Mouse (Mus musculus) cerebellum, postnatal 14 days (tissue): ENCODE results near the gene Hhipl1.

Experiments used
- DNase-seq, 2 experiments: peaks; one replicate each; pipeline ENCODE4 v3.0.0; 2021; ENCODE audit warnings: mixed read lengths in 2 of 2

The Hhipl1 gene

GRCm38 (mm10) chr12:108315818-108316217, 9.7 kb downstream of the Hhipl1 start:
- DNase-seq, result no peak

DNA sequence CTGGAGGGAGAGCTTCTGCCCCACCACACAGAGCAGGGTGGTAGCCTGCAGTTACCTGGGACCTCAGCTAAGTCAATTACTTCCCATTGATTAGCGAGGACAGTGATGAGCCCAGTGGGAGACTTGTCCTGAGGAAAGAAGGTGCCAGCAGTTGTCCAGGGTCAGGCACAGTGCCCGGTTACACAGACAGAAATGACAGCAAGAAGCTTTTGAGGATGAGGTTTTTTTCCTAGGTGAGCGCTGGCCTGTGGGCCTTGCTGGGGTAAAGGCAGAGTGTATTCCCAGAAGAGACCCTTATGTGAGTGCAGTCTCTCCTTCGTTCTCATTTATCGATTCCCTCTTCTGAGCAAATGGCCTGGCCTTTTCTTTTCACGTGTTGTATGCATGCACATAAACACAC, 10.6 kb downstream of the Hhipl1 start:
- no peak for DNase-seq

DNA sequence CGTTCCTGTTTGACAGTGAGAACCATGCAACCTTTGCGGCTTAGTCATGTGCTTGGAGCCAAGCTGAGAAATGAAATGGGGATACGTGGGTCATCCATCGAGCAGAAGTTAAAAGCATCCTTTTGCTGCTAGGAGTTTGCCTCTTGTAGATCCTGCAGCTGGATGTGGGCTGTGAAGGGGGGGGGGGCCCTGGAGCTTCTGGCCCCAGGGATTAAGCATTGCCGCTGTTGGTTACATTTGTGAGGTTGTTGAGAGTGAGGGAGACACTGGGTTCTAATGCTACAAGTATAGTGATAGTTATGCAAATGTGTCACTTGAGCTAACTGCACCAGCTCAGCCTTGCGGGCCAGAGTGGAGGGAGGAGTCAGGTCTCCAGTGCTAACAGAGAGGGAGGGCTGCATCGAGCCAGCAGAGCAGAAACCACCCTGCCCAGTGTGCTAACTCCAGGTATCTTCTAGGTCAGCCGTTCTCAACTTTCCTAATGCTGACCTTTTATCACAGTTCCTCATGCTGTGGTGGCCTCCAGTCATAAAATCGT, 11.2 kb downstream of the Hhipl1 start:
- DNase-seq, result no peak

DNA sequence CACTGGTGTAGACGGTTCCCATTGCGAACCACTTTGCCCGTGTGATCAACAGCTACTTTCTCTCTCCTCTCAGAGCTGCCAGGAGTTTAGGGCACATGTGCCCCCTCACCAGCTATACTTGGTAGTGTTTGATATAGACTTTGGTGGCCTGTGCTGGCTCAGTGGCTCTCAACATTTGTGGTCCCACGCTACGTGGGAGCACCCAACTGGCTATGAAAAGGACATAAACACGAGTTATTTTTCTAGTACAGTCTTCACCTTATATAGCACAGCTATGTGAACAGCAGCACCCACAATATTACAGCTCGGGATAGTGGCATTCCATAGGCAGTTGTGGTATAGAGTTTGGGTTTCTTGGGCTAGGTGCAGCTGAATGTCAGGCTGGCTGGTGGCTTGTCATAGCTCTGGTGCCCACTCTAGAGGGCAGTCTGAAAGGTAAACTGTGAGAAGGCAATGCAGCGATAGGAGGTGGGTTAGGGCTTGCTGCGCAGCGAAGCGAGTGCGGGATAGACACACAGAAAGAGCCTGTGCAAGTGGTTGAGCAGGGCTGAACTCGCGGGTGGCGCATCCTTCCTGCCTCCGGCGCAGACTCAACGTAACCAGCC, 11.9 kb downstream of the Hhipl1 start:
- DNase-seq, result no peak

DNA sequence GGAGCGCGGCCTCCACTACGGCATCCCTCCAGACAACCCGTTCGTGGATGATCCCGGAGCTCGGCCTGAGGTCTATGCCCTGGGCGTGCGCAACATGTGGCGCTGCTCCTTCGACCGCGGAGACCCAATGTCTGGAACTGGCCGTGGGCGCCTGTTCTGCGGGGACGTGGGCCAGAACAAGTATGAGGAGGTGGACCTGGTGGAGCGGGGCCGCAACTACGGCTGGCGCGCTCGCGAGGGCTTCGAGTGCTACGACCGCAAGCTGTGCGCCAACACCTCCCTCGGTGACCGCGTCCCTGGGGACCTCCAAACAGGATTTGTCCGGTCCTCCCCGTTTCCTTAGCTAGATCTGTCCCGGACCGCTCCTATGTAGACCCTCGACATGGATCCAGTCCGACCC, 12.4 kb downstream of the Hhipl1 start:
- DNase-seq, result no peak

DNA sequence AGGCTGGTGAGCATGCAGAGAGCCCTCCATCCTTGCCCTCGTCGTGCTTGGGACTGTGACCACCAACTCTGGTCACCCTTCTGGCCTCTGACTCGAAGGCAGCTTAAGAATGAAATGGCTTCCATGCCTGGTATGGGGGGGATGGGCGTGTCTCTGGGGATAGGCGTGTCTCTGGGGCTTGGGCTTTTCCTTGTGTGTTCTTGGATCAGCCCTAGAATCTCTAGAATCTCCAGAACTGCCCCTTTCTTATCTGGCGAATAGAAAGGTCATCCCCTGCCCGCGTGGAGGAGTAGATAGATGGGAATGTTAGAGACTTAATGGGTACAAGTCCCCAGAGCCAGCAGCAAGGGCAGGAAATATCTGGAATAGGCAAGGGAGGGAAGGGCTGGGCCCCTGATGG, 14.0 kb downstream of the Hhipl1 start:
- DNase-seq, result no peak

GRCm38 (mm10) chr12:108326401-108326800, 20.3 kb downstream of the Hhipl1 start:
- DNase-seq, result no peak

- peak; percentile 73 to 84 for DNase-seq
Observed at GRCm38 (mm10) chr12:108327889-108328491, 21.9 kb downstream of the Hhipl1 start.

DNA sequence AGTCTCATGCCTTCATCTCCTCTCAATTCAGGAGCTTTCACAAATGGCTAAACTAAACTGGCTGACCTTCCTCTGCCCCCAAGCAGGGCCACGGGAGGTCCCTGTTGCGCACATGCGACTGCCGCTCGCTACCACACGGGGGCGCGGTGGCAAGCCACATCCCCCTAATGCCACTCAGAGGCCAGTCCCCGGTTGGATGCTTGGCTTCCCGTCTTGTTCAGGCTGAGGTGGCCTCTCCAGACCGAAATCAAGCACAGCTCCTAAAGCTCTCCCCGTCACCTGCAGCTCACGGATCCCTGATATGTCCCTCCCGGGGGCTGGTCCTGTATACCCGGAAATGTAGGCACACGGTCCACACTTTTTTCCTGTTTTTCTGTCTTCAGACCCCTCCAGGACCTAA, 27.0 kb downstream of the Hhipl1 start:
- peak; percentile 90 to 92 for DNase-seq

DNA sequence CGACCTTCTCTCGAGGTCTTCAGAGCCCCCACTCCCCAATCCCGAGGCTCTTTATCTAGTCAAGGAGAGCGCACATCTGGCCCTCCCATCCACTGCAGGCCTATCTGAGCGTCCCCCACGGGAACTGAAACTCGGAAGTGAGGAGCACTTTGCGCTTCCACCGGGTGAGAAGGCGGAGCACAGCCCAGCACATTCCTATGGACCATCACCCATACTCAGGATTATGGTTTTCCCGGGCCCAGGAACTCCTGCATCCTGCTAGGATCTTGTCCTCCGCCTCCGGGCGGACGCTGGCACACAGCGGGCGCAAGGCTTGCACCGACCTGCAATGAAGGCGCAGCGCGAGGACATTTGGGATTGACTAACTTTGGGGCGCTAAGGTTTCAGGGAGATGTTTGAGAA, 27.4 kb downstream of the Hhipl1 start:
- no peak for DNase-seq

DNA sequence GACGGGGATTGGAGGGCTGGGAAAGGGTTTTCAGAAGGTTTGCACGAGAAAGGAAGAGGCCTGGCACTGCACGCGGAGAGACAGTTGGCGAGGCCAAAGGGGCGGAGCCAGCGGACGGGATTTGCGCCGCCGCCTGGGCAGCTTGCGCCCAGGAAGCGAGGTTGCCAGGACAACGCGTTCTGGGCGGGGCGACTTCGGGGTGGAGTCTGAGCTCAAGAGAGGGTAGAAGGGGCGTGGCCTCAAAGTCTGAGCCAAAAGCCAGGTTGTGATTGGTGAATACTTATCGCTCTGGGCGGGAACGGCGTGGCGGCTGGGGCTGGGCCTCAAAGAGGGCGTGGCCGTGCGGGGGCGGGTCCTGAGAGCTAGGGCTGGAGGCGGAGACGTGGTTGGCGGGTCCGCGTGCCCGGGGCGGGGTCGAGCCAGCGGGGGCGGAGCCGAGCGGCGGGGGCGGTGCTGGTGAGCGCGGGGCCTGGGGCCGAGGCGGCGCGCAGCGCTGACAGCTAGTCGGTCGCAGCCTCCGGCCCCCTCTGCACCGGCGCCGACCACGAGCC, 27.9 kb downstream of the Hhipl1 start, which contains the start of gene Cyp46a1:
Gene Cyp46a1, plus strand, starts transcription at position 487 of the 551 bp plus-strand sequence.
- peak; percentile 100 for DNase-seq

GRCm38 (mm10) chr12:108334529-108334928, 28.5 kb downstream of the Hhipl1 start:
- DNase-seq, result peak in 1 of 2 experiments; percentile 67

DNA sequence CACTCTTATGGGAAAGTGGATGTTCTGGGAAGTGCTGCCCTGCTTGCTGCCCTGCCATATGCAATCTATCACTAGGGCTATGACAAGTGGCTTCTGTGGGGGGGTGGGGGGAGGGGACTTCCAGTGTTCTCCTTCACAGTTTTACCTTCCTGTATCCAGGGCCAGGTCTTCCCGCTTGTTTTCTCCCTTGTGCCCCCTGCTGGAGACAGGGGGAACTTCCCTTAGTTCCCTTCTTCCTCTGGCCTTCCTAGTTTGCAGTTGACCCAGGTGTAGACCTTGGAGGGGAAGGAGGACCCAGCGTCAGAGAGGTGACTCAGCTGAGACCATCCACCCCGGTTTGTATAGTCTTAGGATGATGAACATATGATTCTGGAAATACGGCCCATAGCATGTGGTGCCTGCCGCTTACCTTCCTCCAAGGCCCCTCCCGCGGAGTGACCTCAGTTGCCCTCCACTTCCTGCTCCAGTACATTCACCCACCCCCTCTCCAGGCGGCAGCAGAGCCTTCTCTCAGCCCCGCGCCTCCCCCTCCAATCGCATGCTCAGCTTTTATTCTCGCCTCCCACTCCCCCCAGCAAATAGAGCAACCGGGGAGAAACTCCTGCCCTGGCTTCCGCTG, 32.6 kb downstream of the Hhipl1 start:
- peak; percentile 59 to 77 for DNase-seq

DNA sequence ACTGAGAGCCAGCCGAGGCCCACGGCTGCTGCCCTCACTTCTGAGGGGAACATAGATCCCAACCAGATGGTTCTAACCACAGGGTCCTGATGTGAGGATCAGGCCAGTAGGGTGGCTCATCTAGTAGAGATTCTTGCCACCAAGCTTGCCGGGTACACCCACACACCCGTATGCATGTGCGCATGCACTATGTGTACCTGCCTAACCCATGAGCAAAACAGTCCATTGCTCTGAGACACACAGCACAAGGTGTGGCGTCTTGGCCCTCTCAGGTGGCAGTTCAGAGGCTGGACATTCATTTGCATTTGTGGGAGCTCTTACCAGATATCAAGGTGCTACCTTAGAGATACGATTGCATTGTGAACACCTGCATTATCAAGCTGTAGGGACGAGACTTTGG, 42.1 kb downstream of the Hhipl1 start:
- no peak for DNase-seq

GRCm38 (mm10) chr12:108349026-108349425, 43.0 kb downstream of the Hhipl1 start:
- DNase-seq, result peak; percentile 58 to 72

DNA sequence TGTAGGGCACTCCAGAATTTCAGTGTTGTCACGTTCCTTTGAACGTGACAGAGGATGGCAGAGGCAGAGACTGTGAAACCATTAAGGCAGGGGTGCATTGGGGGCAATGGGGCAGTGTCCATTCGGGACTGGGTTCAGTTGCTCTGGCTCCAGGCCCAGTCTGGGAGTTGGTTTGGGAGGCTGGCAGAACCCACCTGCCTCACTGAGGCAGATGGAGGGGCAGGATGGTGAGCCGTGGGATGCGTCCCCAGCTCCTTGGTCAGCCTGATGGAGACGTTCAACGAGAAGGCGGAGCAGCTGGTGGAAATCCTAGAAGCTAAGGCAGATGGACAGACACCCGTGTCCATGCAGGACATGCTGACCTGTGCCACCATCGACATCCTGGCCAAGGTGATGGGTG, 44.9 kb downstream of the Hhipl1 start:
- DNase-seq, result peak; percentile 45 to 71

- peak; percentile 55 to 59 for DNase-seq
Observed at GRCm38 (mm10) chr12:108352371-108353136, 46.5 kb downstream of the Hhipl1 start.

DNA sequence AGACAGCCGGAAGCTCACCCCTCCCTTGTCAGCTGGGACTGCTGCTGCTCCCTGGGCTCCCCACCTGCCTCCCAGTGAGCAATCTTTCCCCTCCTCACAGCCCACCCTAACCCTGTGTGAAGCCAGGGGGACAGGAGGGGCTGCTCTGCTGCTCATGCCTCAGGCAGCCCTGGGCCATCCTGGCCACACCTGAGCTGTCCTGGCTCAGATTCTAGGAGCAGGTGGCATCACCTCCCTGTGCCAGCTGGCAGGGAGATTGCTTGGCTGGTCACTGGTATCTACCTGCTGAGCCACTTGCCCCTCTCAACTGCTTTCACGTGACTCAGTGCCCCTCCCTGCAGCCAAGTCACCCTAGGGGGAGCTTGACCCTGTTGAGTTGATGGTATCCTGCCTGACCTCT, 48.2 kb downstream of the Hhipl1 start:
- DNase-seq, result peak; percentile 96 to 98

DNA sequence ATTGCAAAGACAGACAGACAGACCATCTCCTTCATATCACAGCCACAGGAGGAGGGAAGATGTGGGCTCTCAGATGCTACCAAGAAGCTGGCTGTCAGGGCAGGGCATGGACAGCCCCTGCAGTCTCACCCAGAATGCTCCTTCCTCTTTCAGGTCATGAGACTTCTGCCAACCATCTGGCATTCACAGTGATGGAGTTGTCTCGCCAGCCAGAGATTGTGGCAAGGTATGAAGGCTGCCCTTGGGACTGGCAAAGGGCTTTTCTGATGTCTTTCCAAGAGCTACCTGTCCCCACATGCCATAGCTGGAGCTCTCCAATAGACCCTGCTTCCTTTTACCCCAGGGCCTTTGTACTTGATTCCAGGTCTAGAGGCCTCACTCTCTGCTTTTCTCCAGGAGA, 49.2 kb downstream of the Hhipl1 start:
- peak; percentile 78 to 88 for DNase-seq

GRCm38 (mm10) chr12:108355986-108356385, 49.9 kb downstream of the Hhipl1 start:
- peak; percentile 50 to 63 for DNase-seq

GRCm38 (mm10) chr12:108363796-108364195, 57.7 kb downstream of the Hhipl1 start:
- peak; percentile 98 for DNase-seq

- peak; percentile 57 to 69 for DNase-seq
Observed at GRCm38 (mm10) chr12:108365340-108365739, 59.3 kb downstream of the Hhipl1 start.

- DNase-seq, result peak in 1 of 2 experiments; percentile 44
Observed at GRCm38 (mm10) chr12:108365868-108366267, 59.8 kb downstream of the Hhipl1 start.
